Mouse (Mus musculus): ENCODE results near the gene Taf4. TPM values are rescaled to one million over a fixed set of nuclear protein-coding genes. Genes with fewer than 3 reads are reported as not detected.

Taf4 gene
- polyA plus RNA-seq, 1 experiment from 2014 or later = 2.0 TPM

- ATAC-seq (ENCODE audit: low read depth) (no peak), DNase-seq (no peak)
- 57% methylated on average over 4 of the region's 4 CpGs for WGBS (ENCODE audit: insufficient replicate concordance)
- Histone ChIP-seq H3K4me3 (replicated peaks) (no peak overlapping the region), H3K9ac (no peak overlapping the region), H3K36me3 (no peaks in the 10 kb centered on the region), H3K9me3 (replicated peaks) (no peaks in the 10 kb centered on the region), H3K4me1 (replicated peaks) (peaks cover 84% of the 10 kb centered on the region), H3K27ac (no peak overlapping the region), H3K27me3 (no peaks in the 10 kb centered on the region), H3K4me2 (no peak overlapping the region)
These were observed 15.0 kb downstream of the Taf4 start for GRCm38 (mm10) chr2:179961420-179961819.

DNA sequence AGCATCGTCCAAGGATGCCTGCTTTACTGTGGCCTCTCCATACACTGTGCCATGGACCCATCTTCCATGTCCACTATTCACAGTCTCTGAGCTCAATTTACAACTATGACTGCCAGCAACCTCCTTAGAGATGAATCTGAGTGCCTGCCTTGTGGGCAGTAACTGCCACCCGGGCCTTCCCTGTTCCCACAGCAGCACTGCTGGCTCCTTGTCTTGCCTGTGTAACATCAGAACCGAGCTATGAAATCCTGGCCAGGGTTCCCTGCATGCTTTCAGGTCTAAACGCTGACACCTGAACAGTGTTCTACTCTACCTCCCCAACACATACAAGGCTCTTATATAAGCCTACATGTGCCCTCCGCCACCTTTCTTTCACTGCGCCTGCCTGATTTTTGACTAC is 16.1 kb downstream of the Taf4 start:
- 78% methylated on average over 6 of the region's 6 CpGs for WGBS (ENCODE audit: insufficient replicate concordance)
- ATAC-seq (ENCODE audit: low read depth) (no peak), DNase-seq (no peak)

DNA sequence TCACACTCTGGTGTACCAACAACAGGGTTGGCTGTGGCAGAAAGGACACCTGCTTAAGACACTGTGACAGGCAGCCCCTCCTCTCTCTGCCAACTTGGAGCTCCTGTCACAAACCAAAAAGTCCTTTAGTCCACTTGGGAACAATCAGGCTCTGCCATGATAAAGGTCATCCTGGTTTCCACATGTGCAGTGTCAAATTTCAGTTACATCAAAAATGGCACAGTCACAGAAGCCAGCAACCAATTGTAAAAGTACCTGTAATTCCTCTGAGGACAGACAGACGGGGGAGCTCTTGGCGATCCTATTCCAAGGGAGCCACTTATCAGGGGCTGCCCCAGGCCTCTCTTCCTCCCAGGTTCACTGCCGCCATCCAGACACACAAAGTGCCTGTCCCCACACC is 17.1 kb downstream of the Taf4 start:
- peaks cover 77% of the 10 kb centered on the region for H3K4me1 ChIP-seq (replicated peaks)
- no peaks in the 10 kb centered on the region for H3K36me3 ChIP-seq
- WGBS (ENCODE audit: insufficient replicate concordance) = 37% methylated on average over 3 of the region's 3 CpGs
- no peaks in the 10 kb centered on the region for H3K9me3 ChIP-seq (replicated peaks)
- ATAC-seq (ENCODE audit: low read depth) = no peak
- no peaks in the 10 kb centered on the region for H3K27me3 ChIP-seq
- no peak overlapping the region for H3K4me2 ChIP-seq
- H3K27ac ChIP-seq = no peak overlapping the region
- DNase-seq = no peak
- no peak overlapping the region for H3K9ac ChIP-seq
- no peak overlapping the region for H3K4me3 ChIP-seq (replicated peaks)

More for the DNA sequence above, 16.1 kb downstream of the Taf4 start:
- Histone ChIP-seq H3K36me3 (no peaks in the 10 kb centered on the region), H3K4me2 (no peak overlapping the region), H3K27me3 (no peaks in the 10 kb centered on the region), H3K9ac (no peak overlapping the region), H3K9me3 (replicated peaks) (no peaks in the 10 kb centered on the region), H3K27ac (no peak overlapping the region), H3K4me1 (replicated peaks) (peaks cover 80% of the 10 kb centered on the region), H3K4me3 (replicated peaks) (no peak overlapping the region)

GRCm38 (mm10) chr2:179951542-179952524 is 24.6 kb downstream of the Taf4 start:
- WGBS (ENCODE audit: insufficient replicate concordance) = 46% methylated on average over 14 of the region's 14 CpGs
- Histone ChIP-seq H3K36me3 (no peaks in the 10 kb centered on the region), H3K27me3 (no peaks in the 10 kb centered on the region), H3K27ac (peak overlapping the region; percentile 35; the same call in 1 of the 2 replicates), H3K4me3 (replicated peaks) (no peak overlapping the region), H3K4me2 (peak overlapping the region; percentile 26), H3K9ac (peak overlapping the region; percentile 7; the same call in 1 of the 2 replicates), H3K9me3 (replicated peaks) (no peaks in the 10 kb centered on the region), H3K4me1 (replicated peaks) (peaks cover 82% of the 10 kb centered on the region)
- ATAC-seq (ENCODE audit: low read depth) (peak; percentile 62), DNase-seq (no peak)

GRCm38 (mm10) chr2:179948820-179949219 is 27.6 kb downstream of the Taf4 start:
- Histone ChIP-seq H3K27me3 (no peaks in the 10 kb centered on the region), H3K4me1 (replicated peaks) (peaks cover 89% of the 10 kb centered on the region), H3K36me3 (no peaks in the 10 kb centered on the region), H3K4me3 (replicated peaks) (no peak overlapping the region), H3K9me3 (replicated peaks) (no peaks in the 10 kb centered on the region), H3K4me2 (no peak overlapping the region), H3K9ac (no peak overlapping the region), H3K27ac (no peak overlapping the region)
- DNase-seq = no peak
- ATAC-seq (ENCODE audit: low read depth) = no peak
- 58% methylated on average over 5 of the region's 5 CpGs for WGBS (ENCODE audit: insufficient replicate concordance)

GRCm38 (mm10) chr2:179947607-179948006 is 28.8 kb downstream of the Taf4 start:
- Histone ChIP-seq H3K4me2 (no peak overlapping the region), H3K4me3 (replicated peaks) (no peak overlapping the region), H3K4me1 (replicated peaks) (peaks cover 88% of the 10 kb centered on the region), H3K9me3 (replicated peaks) (no peaks in the 10 kb centered on the region), H3K27ac (no peak overlapping the region), H3K9ac (no peak overlapping the region), H3K36me3 (no peaks in the 10 kb centered on the region), H3K27me3 (no peaks in the 10 kb centered on the region)
- WGBS (ENCODE audit: insufficient replicate concordance) = 86% methylated on average over 5 of the region's 5 CpGs
- ATAC-seq (ENCODE audit: low read depth) (no peak), DNase-seq (no peak)

DNA sequence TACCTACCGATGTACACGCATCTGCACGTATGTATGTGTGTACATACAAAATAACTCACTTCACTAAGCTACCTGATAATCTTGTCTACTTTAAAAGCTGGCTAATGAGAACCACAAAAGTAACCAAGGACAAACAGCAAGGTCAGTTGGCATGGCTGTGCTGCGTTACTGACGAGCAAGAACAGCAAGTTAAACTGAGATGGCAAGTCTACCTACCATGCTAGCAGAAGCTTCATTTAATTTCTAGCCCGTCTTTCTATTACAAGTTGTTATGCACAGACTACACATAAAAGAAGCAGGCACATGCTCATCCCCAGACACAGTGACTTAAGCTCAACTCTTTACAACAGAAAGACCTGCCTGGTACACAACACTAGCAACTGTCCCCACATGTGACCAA is 29.9 kb downstream of the Taf4 start:
- H3K4me2 ChIP-seq = no peak overlapping the region
- no peak overlapping the region for H3K4me3 ChIP-seq (replicated peaks)
- no peaks in the 10 kb centered on the region for H3K27me3 ChIP-seq
- no peak for ATAC-seq (ENCODE audit: low read depth)
- H3K4me1 ChIP-seq (replicated peaks) = peaks cover 86% of the 10 kb centered on the region
- no peaks in the 10 kb centered on the region for H3K9me3 ChIP-seq (replicated peaks)
- no peak overlapping the region for H3K27ac ChIP-seq
- H3K36me3 ChIP-seq = no peaks in the 10 kb centered on the region
- H3K9ac ChIP-seq = no peak overlapping the region
- no peak for DNase-seq
- 85% methylated on average over 6 of the region's 6 CpGs for WGBS (ENCODE audit: insufficient replicate concordance)

DNA sequence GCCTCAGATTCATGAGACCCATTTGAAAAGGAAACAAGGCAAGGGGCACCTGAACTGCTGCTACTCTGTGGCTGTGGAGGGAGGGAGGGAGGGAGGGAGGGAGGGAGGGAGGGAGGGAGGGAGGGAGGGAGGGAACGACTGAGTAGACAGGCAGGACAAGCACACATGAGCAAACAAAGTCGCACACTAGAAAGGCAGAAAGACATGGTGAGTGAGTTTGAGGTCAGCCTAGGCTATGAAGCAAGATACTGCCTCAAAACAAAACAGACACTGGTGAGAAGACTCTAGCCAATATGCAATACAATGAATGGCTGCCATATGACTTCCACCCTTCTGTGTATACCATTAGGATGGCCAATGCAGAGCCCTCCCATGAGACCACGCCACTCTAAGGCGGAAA is 31.4 kb downstream of the Taf4 start:
- ATAC-seq (ENCODE audit: low read depth) (no peak), DNase-seq (no peak)
- H3K4me2 ChIP-seq = no peak overlapping the region
- no peaks in the 10 kb centered on the region for H3K27me3 ChIP-seq
- no peaks in the 10 kb centered on the region for H3K36me3 ChIP-seq
- H3K4me3 ChIP-seq (replicated peaks) = no peak overlapping the region
- peaks cover 73% of the 10 kb centered on the region for H3K4me1 ChIP-seq (replicated peaks)
- H3K9ac ChIP-seq = no peak overlapping the region
- H3K9me3 ChIP-seq (replicated peaks) = no peaks in the 10 kb centered on the region
- 45% methylated on average over 4 of the region's 4 CpGs for WGBS (ENCODE audit: insufficient replicate concordance)
- no peak overlapping the region for H3K27ac ChIP-seq

DNA sequence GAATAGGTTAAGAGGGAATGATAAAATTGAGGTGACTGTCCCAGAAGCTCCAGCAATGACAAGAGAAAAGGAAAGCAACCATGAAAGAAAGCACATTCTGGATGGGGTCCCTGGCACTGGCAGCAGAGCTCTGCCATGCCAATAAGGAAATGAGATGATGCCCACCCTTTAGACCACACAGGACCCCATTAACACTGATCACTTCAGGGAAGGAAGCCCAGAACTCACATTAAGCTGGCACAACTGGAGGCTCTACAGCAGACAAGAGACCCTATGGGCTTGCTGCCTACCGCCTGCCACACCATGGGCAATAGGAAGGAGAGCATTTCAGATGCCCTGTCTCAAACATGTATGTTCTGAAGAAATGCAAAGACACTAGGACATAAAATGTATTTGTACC is 34.8 kb downstream of the Taf4 start:
- Histone ChIP-seq H3K4me2 (no peak overlapping the region), H3K9me3 (replicated peaks) (no peaks in the 10 kb centered on the region), H3K27me3 (no peaks in the 10 kb centered on the region), H3K4me3 (replicated peaks) (no peak overlapping the region), H3K36me3 (peaks cover 10% of the 10 kb centered on the region; the same call in 1 of the 2 replicates), H3K4me1 (replicated peaks) (peaks cover 54% of the 10 kb centered on the region), H3K27ac (no peak overlapping the region), H3K9ac (no peak overlapping the region)
- DNase-seq (no peak), ATAC-seq (ENCODE audit: low read depth) (no peak)
- WGBS (ENCODE audit: insufficient replicate concordance) = 79% methylated on average over 1 of the region's 1 CpGs

DNA sequence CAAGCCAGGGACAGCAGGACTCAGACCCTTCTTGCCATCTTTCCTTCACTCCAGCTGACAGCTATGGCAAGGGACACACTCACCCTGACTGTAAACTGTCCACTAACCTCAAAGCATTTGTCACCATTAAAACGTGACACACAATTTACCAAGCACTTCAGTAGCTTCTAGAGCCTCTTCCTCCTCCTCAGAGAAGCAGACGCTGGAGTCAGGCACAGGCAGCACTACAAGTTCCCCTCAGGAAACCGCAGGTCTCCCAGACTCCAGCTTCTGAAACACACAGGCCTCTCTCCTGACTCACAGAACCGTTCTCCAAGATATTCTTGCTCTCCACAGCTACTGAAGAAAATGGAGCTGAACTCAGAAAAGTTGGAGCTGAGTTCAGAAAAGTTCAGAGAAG is 39.4 kb downstream of the Taf4 start:
- WGBS (ENCODE audit: insufficient replicate concordance) = 26% methylated on average over 4 of the region's 4 CpGs
- Histone ChIP-seq H3K9ac (no peak overlapping the region), H3K9me3 (replicated peaks) (no peaks in the 10 kb centered on the region), H3K4me2 (no peak overlapping the region), H3K36me3 (peaks cover 44% of the 10 kb centered on the region), H3K4me3 (replicated peaks) (no peak overlapping the region), H3K4me1 (replicated peaks) (peaks cover 17% of the 10 kb centered on the region), H3K27ac (0 out of 2 replicates have a peak overlapping the region, but pooled peaks have one; percentile 21), H3K27me3 (no peaks in the 10 kb centered on the region)
- no peak for DNase-seq
- no peak for ATAC-seq (ENCODE audit: low read depth)

DNA sequence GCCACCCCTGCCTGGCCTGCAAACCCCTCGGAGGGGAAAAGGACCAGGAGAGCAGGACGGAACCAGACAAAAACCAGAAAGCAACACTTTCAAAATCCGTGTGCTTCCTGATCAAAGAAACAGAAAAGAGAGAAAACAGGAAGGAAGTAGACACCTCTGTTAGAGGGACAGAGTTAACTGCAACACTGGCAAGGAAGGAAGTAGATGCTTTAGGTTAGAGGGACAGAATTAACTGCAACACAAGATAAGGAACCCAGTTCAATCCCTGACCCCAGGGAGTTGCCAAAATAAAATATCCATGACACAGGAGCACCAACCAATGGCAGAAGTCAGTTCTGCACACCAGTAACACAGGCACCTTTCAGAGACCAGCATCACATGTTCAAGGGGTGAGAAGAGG is 42.3 kb downstream of the Taf4 start:
- H3K9ac ChIP-seq = no peak overlapping the region
- ATAC-seq (ENCODE audit: low read depth) = no peak
- peaks cover 66% of the 10 kb centered on the region for H3K36me3 ChIP-seq
- no peaks in the 10 kb centered on the region for H3K27me3 ChIP-seq
- peaks cover 14% of the 10 kb centered on the region for H3K4me1 ChIP-seq (replicated peaks)
- no peak overlapping the region for H3K4me2 ChIP-seq
- 60% methylated on average over 3 of the region's 3 CpGs for WGBS (ENCODE audit: insufficient replicate concordance)
- H3K4me3 ChIP-seq (replicated peaks) = no peak overlapping the region
- no peaks in the 10 kb centered on the region for H3K9me3 ChIP-seq (replicated peaks)
- no peak for DNase-seq
- H3K27ac ChIP-seq = no peak overlapping the region

DNA sequence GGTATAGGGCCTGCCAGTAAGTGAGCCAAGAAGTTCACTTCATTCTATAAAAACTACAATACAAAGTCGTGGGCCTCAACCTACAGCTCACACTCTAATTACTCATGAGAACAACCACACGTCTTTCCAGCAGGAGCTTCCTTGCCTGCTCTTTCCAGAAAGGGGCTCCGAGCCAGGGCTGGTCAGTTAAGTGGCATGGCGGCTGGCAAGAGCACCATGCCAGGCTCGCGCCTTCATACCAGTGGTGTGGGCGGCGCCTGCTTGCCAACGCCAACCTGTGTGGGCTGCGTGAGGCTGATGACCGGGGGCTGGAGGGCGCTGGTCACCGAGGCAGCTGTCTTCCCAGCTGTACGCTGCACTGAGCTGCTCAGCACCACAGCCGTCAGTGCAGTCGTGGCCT is 44.7 kb downstream of the Taf4 start:
- H3K4me2 ChIP-seq = no peak overlapping the region
- ATAC-seq (ENCODE audit: low read depth) = no peak
- 90% methylated on average over 16 of the region's 16 CpGs for WGBS (ENCODE audit: insufficient replicate concordance)

More for the DNA sequence above, 44.7 kb downstream of the Taf4 start:
- peaks cover 76% of the 10 kb centered on the region for H3K36me3 ChIP-seq
- no peak overlapping the region for H3K4me3 ChIP-seq (replicated peaks)
- H3K27ac ChIP-seq = no peak overlapping the region
- no peak for DNase-seq
- no peak overlapping the region for H3K9ac ChIP-seq
- H3K27me3 ChIP-seq = no peaks in the 10 kb centered on the region
- H3K9me3 ChIP-seq (replicated peaks) = no peaks in the 10 kb centered on the region
- no peaks in the 10 kb centered on the region; the same call in 1 of the 2 replicates for H3K4me1 ChIP-seq (replicated peaks)
